Mouse (Mus musculus) CH12.LX (cell line): ENCODE data around the gene Gabrr2.

ENCODE experiments used
- CHD2 ChIP-seq: IDR thresholded peaks from 2 replicates; pipeline ENCODE4 v1.6.1; 2011; ENCODE audit warnings: low read length, improper control_type of control experiment
- CTCF ChIP-seq, 2 experiments: IDR thresholded peaks in 1 of 2; conservative IDR thresholded peaks in 1 of 2; 2 replicates each; pipeline ENCODE4 v1.5.1; 2011 to 2012; ENCODE audit warnings: low read depth in 2 of 2, low read length in 2 of 2, improper control_type of control experiment in 1 of 2, inconsistent platforms in 1 of 2, mild to moderate bottlenecking in 1 of 2, moderate library complexity in 1 of 2
- EP300 ChIP-seq: IDR thresholded peaks from 2 replicates; pipeline ENCODE4 v1.6.1; 2011; ENCODE audit warnings: low read length, improper control_type of control experiment
- ETS1 ChIP-seq: conservative IDR thresholded peaks from 2 replicates; pipeline ENCODE4 v1.6.1; 2012; ENCODE audit warnings: low read depth, mild to moderate bottlenecking, inconsistent platforms, low read length, improper control_type of control experiment, moderate library complexity
- HCFC1 ChIP-seq: IDR thresholded peaks from 2 replicates; pipeline ENCODE4 v1.6.1; 2012; ENCODE audit warnings: low read depth, mild to moderate bottlenecking, inconsistent platforms, low read length, improper control_type of control experiment
- MAFK ChIP-seq: IDR thresholded peaks from 2 replicates; pipeline ENCODE4 v1.6.1; 2011; ENCODE audit warnings: low read length, improper control_type of control experiment; ENCODE audit not compliant: insufficient replicate concordance
- MAX ChIP-seq: IDR thresholded peaks from 2 replicates; pipeline ENCODE4 v1.6.1; 2011; ENCODE audit warnings: low read length, improper control_type of control experiment
- POLR2A ChIP-seq: IDR thresholded peaks from 2 replicates; pipeline ENCODE4 v1.6.1; 2011; ENCODE audit warnings: low read depth, mild to moderate bottlenecking, improper control_type of control experiment, low read length
- POLR2AphosphoS2 ChIP-seq: IDR thresholded peaks from 2 replicates; pipeline ENCODE4 v1.6.1; 2011; ENCODE audit warnings: low read depth, low read length, improper control_type of control experiment
- ZC3H11A ChIP-seq: IDR thresholded peaks from 2 replicates; pipeline ENCODE4 v1.6.1; 2012; ENCODE audit warnings: low read depth, mild to moderate bottlenecking, inconsistent platforms, low read length, improper control_type of control experiment
- ZKSCAN1 ChIP-seq: IDR thresholded peaks from 2 replicates; pipeline ENCODE4 v1.6.1; 2012; ENCODE audit warnings: low read depth, inconsistent platforms, low read length, improper control_type of control experiment, borderline replicate concordance

- no peak for TF ChIP-seq MAFK
- no peak for TF ChIP-seq HCFC1
- TF ChIP-seq POLR2AphosphoS2 = no peak
- TF ChIP-seq POLR2A = no peak
- TF ChIP-seq ETS1 = no peak
- TF ChIP-seq CTCF (conservative IDR thresholded peaks at IDR 0.05 in 1 of 2, IDR thresholded peaks at IDR 0.05 in 1 of 2; ENCODE audit: low read depth in 2 of 2, low read length in 2 of 2) = no peak
- no peak for TF ChIP-seq EP300
- no peak for TF ChIP-seq ZKSCAN1
- TF ChIP-seq ZC3H11A = no peak
- TF ChIP-seq MAX = no peak
- TF ChIP-seq CHD2 = no peak
Measured at GRCm38 (mm10) chr4:33125409-33126084, 62.7 kb downstream of the Gabrr2 start.
